Mouse (Mus musculus): ENCODE measurements around the gene Gm49380. TPM values are rescaled to one million over a fixed set of nuclear protein-coding genes. Genes with fewer than 3 reads are reported as not detected.

Gm49380 gene
- total RNA-seq, 2 experiments from 2014 or later, result not detected

DNA sequence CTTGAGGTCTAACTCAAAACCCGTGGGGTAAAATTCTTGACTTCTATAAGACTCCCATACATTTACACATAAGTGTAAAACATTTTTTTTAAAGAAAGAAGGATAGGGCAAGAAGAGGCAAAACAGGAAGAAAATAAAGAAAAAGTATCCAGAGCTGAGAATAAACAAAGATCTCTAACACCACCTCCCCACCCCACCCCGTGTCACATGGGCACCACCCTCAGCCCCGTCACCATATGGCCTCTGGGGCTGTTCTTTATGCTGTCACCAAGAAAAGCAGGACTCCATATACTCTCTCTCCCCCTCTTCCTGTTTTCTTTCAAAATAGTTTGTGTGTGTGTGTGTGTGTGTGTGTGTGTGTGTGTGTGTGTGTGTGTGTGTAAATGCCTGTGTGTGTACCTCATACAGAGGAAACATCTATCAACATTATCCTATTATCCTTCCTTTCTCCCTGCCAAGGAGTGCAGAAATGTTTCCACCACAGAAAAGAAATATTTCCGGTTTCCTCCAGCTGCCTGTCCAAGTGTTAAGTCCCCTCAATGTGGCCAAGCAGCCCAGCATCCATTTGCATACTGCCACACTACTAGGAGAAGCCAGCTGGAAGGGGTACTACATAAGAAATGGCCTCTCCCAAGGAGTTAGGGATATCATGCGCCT is 83.6 kb downstream of the Gm49380 start:
- no peak for ATAC-seq (replicated peaks; ENCODE audit: poor library complexity)

DNA sequence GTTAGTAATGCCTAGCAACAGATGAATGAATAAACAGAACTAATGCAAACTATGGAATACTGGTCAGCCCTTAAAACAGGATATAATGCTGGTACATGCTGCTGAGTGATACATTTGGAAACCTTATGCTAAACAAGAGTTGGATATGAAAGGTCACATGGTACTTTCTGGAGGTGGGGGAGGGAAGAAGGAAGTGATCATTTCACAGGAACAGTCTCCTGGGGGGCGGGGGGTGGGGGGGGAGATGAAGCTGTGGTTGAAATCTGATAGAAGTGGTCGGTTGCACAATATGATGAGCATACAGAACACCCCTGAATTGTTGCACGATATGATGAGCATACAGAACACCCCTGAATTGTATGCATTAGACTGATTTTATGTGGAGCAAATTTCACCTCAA is 89.2 kb downstream of the Gm49380 start:
- ATAC-seq (replicated peaks; ENCODE audit: poor library complexity), result 0 out of 2 replicates have a peak, but pooled peaks have one; percentile 31

DNA sequence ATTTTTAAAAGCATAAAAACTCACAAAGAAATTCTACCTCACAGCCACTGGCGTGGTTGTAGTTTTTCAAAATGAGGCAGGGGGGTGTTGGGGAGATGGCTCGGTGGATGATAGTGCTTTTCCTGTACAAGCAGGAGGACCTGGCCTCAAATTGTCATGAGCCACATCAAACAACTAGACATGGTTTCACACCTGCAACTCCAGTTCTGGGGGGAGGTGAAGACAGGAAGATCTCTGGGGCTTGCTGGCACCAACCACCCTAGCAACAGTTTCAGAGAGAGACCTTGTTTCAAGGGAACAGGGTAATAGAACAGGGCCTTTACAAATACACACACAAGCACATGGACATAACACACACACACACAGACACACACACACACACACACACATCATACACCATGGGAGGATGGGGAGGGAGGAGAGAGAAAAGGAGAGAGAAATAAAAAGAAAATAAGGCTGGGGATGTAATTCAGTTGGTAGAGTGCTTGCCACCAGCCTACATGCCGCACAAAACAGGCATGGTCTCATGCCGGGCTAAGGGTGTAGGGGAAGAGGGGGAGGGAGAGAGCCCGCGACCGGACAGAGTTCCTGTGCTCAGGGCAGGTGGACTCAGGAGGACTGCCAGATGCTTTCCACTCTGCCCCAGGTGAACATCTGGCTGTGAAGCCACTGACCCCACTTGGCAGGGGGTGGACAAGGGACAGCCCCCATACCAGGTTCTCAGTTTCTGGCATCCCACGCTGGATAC is 91.0 kb downstream of the Gm49380 start:
- no peak for ATAC-seq (replicated peaks; ENCODE audit: poor library complexity)

DNA sequence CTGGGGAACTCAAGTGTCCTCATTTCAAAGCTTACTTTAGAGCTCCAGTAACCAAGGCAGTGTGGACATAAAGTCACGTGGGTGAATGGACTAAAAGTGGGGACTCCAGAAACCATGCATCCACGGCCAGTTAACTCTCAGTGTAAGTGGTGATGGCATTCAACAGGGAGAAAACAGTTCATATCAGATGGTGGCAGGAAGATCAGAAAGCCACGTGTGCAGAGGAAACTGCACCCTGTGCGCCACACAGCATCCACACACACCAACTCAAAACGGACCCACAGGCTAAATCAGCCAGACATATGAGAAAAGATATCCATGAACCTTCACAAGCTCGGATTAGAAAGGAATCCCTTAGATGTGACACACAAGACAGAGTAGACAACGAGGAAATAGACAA is 93.3 kb downstream of the Gm49380 start:
- no peak for ATAC-seq (replicated peaks; ENCODE audit: poor library complexity)

DNA sequence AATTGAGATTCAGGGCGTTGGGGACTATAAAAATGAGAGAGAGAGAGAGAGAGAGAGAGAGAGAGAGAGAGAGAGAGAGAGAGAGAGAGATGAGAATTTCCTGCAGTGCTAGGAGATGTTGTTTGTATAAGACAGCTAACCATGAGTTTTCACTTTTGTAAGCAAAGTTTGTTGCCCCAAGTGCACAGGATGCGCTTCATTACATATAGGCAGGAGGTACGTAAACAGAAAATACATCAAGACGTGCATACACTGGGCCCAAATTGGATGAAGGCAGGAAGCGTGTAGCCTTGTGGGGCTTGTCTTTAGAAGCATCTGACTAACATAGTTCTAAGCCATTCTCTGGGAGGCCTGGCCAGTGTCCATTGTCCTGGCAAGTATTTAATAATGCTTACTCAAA is 95.5 kb downstream of the Gm49380 start:
- ATAC-seq (replicated peaks; ENCODE audit: poor library complexity), result no peak

Other genes starting within 250 kb of the Gm49380 start
- 0.32 and 1.1 TPM in 2 replicates for gene Thy1, start 70.1 kb downstream of the Gm49380 start, total RNA-seq (2015)
- 0.21 and 1.2 TPM in 2 replicates for gene Thy1, start 70.1 kb downstream of the Gm49380 start, total RNA-seq (2017)
- 5.5 and 16.4 TPM in 2 replicates for gene Usp2, start 46.5 kb downstream of the Gm49380 start, total RNA-seq (2015)
- gene Usp2, start 46.5 kb downstream of the Gm49380 start, total RNA-seq (2017), result 2.5 and 5.3 TPM in 2 replicates
- not detected in 2 replicates for gene Mfrp, start 11.8 kb downstream of the Gm49380 start, total RNA-seq (2015)
- gene Mfrp, start 11.8 kb downstream of the Gm49380 start, total RNA-seq (2017), result 0.12 TPM in 1 of 2 replicates, not detected in the other
- gene C1qtnf5, start 6.3 kb downstream of the Gm49380 start, total RNA-seq (2015), result not detected in 2 replicates
- gene C1qtnf5, start 6.3 kb downstream of the Gm49380 start, total RNA-seq (2017), result not detected in 2 replicates
- gene Rnf26, start within 50 bp of the Gm49380 start, total RNA-seq (2015), result 47.7 and 59.6 TPM in 2 replicates
- gene Rnf26, start within 50 bp of the Gm49380 start, total RNA-seq (2017), result 19.1 and 21.2 TPM in 2 replicates
- gene Mcam, start 21.0 kb upstream of the Gm49380 start, total RNA-seq (2015), result 0.12 TPM in 1 of 2 replicates, not detected in the other
- gene Mcam, start 21.0 kb upstream of the Gm49380 start, total RNA-seq (2017), result 0.14 TPM in 1 of 2 replicates, not detected in the other
- gene Cbl, start 120.5 kb upstream of the Gm49380 start, total RNA-seq (2015), result 106 and 109 TPM in 2 replicates
- 28.9 and 45.7 TPM in 2 replicates for gene Cbl, start 120.5 kb upstream of the Gm49380 start, total RNA-seq (2017)
- not detected in 2 replicates for gene Ccdc153, start 127.2 kb upstream of the Gm49380 start, total RNA-seq (2015)
- not detected in 2 replicates for gene Ccdc153, start 127.2 kb upstream of the Gm49380 start, total RNA-seq (2017)
- gene Pdzd3, start 138.0 kb upstream of the Gm49380 start, total RNA-seq (2015), result 0.35 and 0.54 TPM in 2 replicates
- not detected in 2 replicates for gene Pdzd3, start 138.0 kb upstream of the Gm49380 start, total RNA-seq (2017)
- gene Nlrx1, start 155.1 kb upstream of the Gm49380 start, total RNA-seq (2015), result 4.1 and 4.7 TPM in 2 replicates
- 3.4 and 8.3 TPM in 2 replicates for gene Nlrx1, start 155.1 kb upstream of the Gm49380 start, total RNA-seq (2017)
- gene Abcg4, start 175.1 kb upstream of the Gm49380 start, total RNA-seq (2015), result 3.9 and 7.4 TPM in 2 replicates
- gene Abcg4, start 175.1 kb upstream of the Gm49380 start, total RNA-seq (2017), result 1.6 and 2.5 TPM in 2 replicates
- gene Hinfp, start 192.2 kb upstream of the Gm49380 start, total RNA-seq (2015), result 13.4 and 17.6 TPM in 2 replicates
- 17.4 and 20.4 TPM in 2 replicates for gene Hinfp, start 192.2 kb upstream of the Gm49380 start, total RNA-seq (2017)
- gene C2cd2l, start 206.8 kb upstream of the Gm49380 start, total RNA-seq (2015), result 3.9 and 13.2 TPM in 2 replicates
- 2.4 and 5.3 TPM in 2 replicates for gene C2cd2l, start 206.8 kb upstream of the Gm49380 start, total RNA-seq (2017)
- gene Dpagt1, start 212.5 kb upstream of the Gm49380 start, total RNA-seq (2015), result 50.3 and 54.8 TPM in 2 replicates
- gene Dpagt1, start 212.5 kb upstream of the Gm49380 start, total RNA-seq (2017), result 18.9 and 21.0 TPM in 2 replicates
- gene H2afx, start 221.2 kb upstream of the Gm49380 start, total RNA-seq (2015), result 109 and 111 TPM in 2 replicates
- 270 and 329 TPM in 2 replicates for gene H2afx, start 221.2 kb upstream of the Gm49380 start, total RNA-seq (2017)
- gene Hmbs, start 230.7 kb upstream of the Gm49380 start, total RNA-seq (2015), result 123 and 124 TPM in 2 replicates
- gene Hmbs, start 230.7 kb upstream of the Gm49380 start, total RNA-seq (2017), result 46.4 and 55.8 TPM in 2 replicates
- 11.9 and 13.0 TPM in 2 replicates for gene Vps11, start 248.2 kb upstream of the Gm49380 start, total RNA-seq (2015)
- gene Vps11, start 248.2 kb upstream of the Gm49380 start, total RNA-seq (2017), result 18.7 and 21.3 TPM in 2 replicates

Data from megakaryocyte progenitor cell, adult 5-6 weeks (primary cell).